Mouse (Mus musculus): ENCODE results near the gene Rrp1.

- TF ChIP-seq HCFC1 (IDR thresholded peaks at IDR 0.05; ENCODE audit: borderline replicate concordance, insufficient read depth, low read length) (no peak), ZC3H11A (IDR thresholded peaks at IDR 0.05; ENCODE audit: borderline replicate concordance, low read depth, low read length) (no peak)
Observed at GRCm38 (mm10) chr10:78452641-78453040, 39.8 kb upstream of the Rrp1 start.

Data from ES-E14 (cell line).